Mouse (Mus musculus) cerebellum, adult 18-20 months (tissue): Measurements from ENCODE around the gene Rest.
"Not testable (repeated sequence)": the region's sequence is repeated elsewhere in the genome, so short reads cannot be mapped to it uniquely, and the experiment has no call there.

Experiments used
- DNase-seq, 2 experiments: peaks; one replicate each; pipeline ENCODE4 v3.0.0; 2021

The Rest gene

DNA sequence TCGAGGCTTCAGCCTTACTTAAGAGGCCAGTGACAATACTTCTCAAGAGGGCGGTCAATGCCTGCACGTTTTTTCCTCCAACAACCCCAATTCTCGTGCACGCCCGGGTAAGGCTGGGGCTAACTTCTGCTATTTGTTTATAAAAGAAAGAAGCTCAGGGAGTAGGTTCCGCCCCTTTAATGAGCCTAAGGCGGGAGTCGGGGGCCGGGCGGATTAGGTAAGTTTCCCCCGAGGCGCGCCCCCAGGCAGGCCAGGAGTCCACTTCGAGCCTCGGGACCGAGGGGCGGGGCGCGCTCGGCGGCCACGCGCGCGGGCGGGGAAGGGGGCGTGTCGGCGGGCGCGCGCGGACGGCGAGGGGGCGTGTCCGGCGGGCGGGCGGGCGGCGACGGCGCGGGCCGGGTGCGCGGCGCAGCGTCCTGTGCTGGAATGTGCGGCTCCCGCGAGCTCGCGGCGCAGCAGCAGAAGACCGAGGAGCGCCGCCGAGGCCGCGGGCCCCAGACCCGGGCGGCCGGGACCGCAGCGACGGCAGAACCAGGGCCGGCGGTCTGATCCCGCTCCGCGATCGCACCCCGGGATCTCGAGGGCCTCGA, at the start of gene Rest:
TSS of gene Rest (plus strand) at position 411 of the 590 bp plus-strand sequence.
- peak; percentile 21 to 57 for DNase-seq

DNA sequence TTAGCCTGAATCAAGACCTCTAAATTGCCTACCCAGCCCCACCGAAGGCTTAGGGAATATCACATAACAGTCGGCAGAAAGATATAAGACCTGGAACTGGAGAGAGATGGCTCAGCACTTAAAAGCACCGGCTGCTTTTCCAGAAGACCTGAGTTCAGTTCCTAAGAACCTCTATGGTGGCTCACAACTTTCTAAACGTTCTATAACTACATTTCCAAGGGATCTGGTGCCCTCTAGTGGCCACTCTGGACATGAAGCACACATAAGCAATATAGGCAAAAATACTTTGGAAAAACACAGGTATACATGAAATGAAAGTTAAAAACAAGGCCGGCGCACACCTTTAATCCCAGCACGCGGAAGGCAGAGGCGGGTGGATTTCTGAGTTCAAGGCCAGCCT, 48.1 kb upstream of the Rest start:
- peak; percentile 49 to 66 for DNase-seq

- no peak for DNase-seq
Measured at GRCm38 (mm10) chr5:77217724-77218123, 47.6 kb upstream of the Rest start.

GRCm38 (mm10) chr5:77223043-77223975, 42.0 kb upstream of the Rest start:
- no peak for DNase-seq

DNA sequence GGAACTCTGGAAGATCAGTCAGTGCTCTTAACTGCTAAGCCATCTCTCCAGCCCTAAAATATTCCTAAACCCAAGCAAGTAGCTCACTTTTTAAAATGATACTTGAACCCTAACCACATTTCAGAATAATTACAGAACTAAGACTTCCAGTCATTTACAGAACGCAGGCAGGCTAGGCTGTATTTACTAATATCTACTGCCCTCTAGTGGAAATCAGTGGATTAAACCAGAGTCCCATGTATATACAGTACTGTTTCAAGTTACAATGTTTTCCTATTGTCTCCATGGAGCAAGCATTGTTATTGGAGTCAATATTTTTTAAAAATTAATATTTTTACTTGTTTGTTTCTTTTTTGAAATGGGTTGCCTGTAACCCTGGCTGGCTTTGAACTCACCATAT, 36.3 kb upstream of the Rest start:
- DNase-seq = no peak

DNA sequence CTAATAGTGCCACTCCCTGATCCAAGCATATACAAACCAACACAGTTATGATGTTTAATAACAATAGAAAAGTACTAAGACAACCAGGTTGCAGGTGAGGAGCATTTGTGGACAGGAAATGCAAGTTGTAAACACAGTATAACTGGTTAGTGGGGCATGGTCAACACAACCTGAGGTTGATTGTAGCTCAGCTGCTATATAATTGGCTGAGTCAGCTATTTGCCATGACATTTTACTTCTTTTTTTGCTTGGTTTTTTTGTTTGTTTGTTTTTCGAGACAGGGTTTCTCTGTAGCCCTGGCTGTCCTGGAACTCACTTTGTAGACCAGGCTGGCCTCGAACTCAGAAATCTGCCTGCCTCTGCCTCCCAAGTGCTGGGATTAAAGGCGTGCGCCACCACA, 33.4 kb upstream of the Rest start:
- DNase-seq = not testable (repeated sequence)

DNA sequence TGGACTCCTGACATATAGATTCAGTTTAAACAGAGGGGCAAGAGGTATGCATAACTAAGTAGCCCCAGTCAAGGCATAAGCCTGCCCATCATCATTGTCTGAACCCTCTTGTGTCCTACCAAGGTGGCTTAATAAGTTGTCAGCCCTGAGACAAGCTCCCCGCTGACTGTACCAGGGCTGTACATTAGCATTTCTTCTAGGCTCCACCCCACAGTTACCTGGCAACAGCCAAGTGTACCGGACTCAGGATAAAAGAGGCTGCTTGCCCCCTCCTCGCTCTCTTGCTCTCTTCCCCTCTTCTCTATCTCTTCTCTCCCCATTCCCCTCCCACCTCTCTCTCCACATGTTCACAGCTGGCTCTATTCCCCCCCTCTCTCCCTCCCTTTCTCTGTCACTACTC, 30.4 kb upstream of the Rest start:
- DNase-seq = no peak

- no peak for DNase-seq
Measured at GRCm38 (mm10) chr5:77237104-77237503, 28.2 kb upstream of the Rest start.

GRCm38 (mm10) chr5:77244331-77244987, 20.8 kb upstream of the Rest start:
- DNase-seq = no peak

DNA sequence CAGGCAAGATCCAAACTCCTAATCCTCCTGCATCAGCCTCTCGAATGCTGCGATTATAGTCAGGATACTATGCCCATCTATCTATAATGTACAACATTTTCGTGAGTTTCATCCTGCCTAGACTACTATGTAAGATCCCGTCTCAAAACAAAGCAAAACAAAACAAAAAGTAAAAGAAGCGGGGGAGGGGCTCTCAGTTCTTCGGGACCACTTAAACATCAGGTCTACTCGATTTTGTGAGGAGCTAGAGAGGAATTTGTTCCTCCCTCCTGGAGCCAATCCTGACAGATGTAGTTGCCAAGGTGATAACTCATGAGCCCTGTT, 19.9 kb upstream of the Rest start:
- DNase-seq = no peak

- no peak for DNase-seq
Measured at GRCm38 (mm10) chr5:77245787-77246671, 19.3 kb upstream of the Rest start.

GRCm38 (mm10) chr5:77250083-77250482, 15.2 kb upstream of the Rest start:
- no peak for DNase-seq

DNA sequence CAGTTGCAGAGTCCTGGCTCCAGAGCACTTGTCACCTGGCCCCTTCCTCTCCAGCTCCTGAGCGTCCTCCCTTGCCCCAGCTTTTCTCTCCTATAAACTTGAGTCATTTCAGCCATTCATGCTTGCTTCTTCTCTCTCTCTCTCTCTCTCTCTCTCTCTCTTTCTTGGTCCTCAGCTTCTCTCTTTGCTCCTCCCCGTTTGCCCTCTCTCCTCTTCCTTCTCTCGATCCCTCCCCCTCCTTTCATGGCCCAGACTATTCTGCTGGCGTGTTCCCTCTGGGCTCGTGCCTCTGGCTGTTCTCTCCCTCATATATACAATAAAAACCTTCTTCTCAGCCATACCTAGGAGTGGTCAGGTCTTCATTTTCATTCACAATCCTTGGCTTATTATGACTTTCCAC, 13.6 kb upstream of the Rest start:
- DNase-seq = no peak

- DNase-seq = no peak
Measured at GRCm38 (mm10) chr5:77252115-77252827, 13.0 kb upstream of the Rest start.

GRCm38 (mm10) chr5:77253154-77253553, 12.1 kb upstream of the Rest start:
- no peak for DNase-seq

DNA sequence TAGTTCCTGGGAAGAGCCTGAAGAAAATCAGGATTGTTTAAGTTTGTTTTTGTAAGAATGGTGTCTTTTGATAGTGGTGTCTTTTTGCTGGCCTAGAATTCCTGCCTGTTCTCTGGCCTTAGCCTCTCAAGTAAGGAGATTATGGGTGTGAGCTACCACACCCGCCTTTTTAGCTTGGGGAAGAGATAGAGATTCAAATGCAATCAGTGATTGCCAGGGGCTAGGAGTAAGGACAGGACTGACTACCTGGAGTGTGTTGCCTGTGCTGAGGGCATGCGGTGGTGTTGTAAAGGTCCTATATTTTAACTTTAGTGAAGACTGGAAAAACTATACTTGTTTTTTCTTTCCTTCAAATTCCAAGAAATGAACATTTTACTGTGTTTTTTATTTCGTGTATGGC, 10.9 kb upstream of the Rest start:
- DNase-seq = no peak

- no peak for DNase-seq
Measured at GRCm38 (mm10) chr5:77257603-77258002, 7.7 kb upstream of the Rest start.

GRCm38 (mm10) chr5:77259315-77259714, 6.0 kb upstream of the Rest start:
- DNase-seq = no peak

- DNase-seq = no peak
Measured at GRCm38 (mm10) chr5:77260141-77260540, 5.2 kb upstream of the Rest start.

DNA sequence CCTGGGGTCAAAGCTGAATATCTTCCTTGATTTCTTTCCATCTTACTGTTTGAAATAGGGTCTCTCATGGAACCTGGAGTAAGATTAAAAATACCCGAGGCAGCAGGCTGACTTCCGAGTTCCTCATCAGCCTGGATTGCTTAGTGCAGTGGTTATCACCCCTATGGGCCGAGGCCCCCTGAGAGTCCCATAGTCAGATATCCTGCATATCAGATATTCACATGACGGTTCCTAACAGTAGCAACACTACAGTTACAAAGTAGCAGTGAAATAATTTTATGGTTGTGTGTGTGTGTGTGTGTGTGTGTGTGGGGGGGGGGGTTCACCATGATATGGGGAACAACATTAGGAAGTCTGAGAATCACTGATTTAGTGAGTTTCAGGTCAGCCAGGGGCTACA, 4.2 kb upstream of the Rest start:
- no peak for DNase-seq

DNA sequence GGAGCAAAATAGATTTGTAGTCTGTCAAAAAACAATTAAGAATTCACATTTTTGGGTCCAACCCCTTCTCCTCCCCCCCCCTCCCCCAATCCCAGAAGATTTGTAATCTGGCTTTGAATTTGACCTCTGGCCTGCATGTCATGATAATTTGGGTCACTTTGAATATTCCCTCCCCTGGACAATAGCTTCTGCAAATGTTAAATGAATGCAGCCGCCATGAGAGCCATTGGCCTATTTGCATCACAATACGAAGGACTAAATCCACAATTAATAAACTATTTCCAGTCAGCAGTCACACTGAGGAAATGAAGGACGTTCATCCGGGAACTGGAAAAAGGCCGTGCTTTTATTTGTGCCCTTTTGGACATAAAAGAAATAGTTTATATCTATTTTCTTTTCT, 3.2 kb upstream of the Rest start:
- DNase-seq = no peak

DNA sequence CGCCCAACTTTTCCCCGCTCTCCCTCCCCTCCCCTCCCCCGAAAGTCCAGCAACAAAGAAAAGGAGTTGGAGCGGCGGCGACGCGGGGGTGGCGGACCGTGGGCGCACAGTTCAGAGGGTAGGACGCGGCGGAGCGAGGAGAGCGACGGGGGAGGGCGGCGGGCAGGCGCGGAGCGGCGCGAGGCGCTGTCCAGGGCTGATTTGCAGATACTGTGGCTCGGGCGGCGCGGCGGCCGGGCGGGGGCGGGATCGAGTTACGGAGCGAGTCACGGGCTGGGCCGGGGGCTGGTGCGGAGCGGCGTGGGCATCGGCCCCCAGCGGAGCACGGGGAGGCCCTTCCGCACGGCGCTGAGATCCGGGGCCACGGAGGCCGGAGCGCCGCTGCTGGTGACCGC, 377 bp downstream of the Rest start:
- DNase-seq = peak; percentile 21 to 31
